ENCODE assay signal across 8 mouse cellular contexts in the genomic region with DNA sequence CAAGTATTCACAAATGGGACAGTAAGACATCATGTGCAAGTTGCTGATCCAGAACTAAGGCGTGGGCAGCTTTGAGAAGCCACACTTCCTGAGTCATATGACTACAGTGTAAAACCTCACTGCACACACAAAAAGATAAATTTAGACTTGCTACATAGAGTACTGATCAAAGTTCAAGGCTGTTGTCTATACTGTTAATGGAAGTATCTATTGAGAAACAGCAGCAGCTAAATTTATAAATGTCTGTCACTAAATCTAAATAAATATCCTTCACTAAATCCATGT. TPM values are rescaled to one million over a fixed set of nuclear protein-coding genes. Genes with fewer than 3 reads are reported as not detected.
A peak's percentile ranks its signal among the peaks of the same experiment; 100 is the strongest.
DNase-seq lines count a peak whose midpoint lies in the region; ATAC-seq and TF ChIP-seq lines count a peak whose summit lies in the region.

No protein-coding gene starts in this region.

- in situ Hi-C loops in Patski (cut with MboI; ENCODE audit: low pct_unique_long_range_greater_than_20kb), result no loop called here

- H3K9ac ChIP-seq in liver, adult 2 months (ENCODE audit: low read depth, low read length), result no peak overlapping the region
- H3K9ac ChIP-seq in hindbrain, embryonic 15.5 days, result no peak overlapping the region
- H3K9ac ChIP-seq in midbrain, embryonic 13.5 days (replicated peaks), result no peak overlapping the region

- intact Hi-C loops in left cerebral cortex, postnatal 36 days (cut with DNase I), result no loop called here

- TF ChIP-seq POLR2A in liver, adult 2 months (IDR thresholded peaks at IDR 0.05; ENCODE audit: extremely low read depth, insufficient read depth, low read length), result no peak

- no peaks in the 10 kb centered on the region for H3K9me3 ChIP-seq in hindbrain, embryonic 15.5 days
- no peaks in the 10 kb centered on the region for H3K9me3 ChIP-seq in midbrain, embryonic 13.5 days

- H3K27me3 ChIP-seq in liver, adult 2 months (ENCODE audit: control insufficient read depth, insufficient read depth, low read length), result no peaks in the 10 kb centered on the region
- no peaks in the 10 kb centered on the region for H3K27me3 ChIP-seq in Patski
- H3K27me3 ChIP-seq in hindbrain, embryonic 15.5 days, result no peaks in the 10 kb centered on the region
- no peaks in the 10 kb centered on the region for H3K27me3 ChIP-seq in midbrain, embryonic 13.5 days

- H3K27ac ChIP-seq in liver, adult 2 months (replicated peaks; ENCODE audit: insufficient read depth, low read depth, low read length), result no peak overlapping the region
- H3K27ac ChIP-seq in hindbrain, embryonic 15.5 days (replicated peaks), result no peak overlapping the region
- no peak overlapping the region for H3K27ac ChIP-seq in midbrain, embryonic 13.5 days

- peak; percentile 43 for DNase-seq in liver, adult 2 months (ENCODE audit: extremely low read depth, low read depth, low spot score)
- DNase-seq in liver (no peak), Patski (ENCODE audit: low read depth, low spot score) (peak; percentile 48)
- DNase-seq in adrenal gland, postnatal 25 days, result no peak
- no peak for DNase-seq in left cerebral cortex, postnatal 36 days (ENCODE audit: low spot score in 2 of 2)
- DNase-seq in gastrocnemius, adult 18-20 months (ENCODE audit: low spot score), result no peak

- no peak for TF ChIP-seq CTCF in liver, adult 2 months (IDR thresholded peaks at IDR 0.05; ENCODE audit: low read depth, low read length)
- no peak for TF ChIP-seq CTCF in Patski (IDR thresholded peaks at IDR 0.05)

- peak overlapping the region; percentile 83 for H3K4me2 ChIP-seq in hindbrain, embryonic 15.5 days
- peak overlapping the region; percentile 71; the same call in 1 of the 2 replicates for H3K4me2 ChIP-seq in midbrain, embryonic 13.5 days (replicated peaks)

- POLR2A ChIA-PET in Patski (lab: Charles Lee), result no interaction called here

- H3K4me1 ChIP-seq in liver, adult 2 months (ENCODE audit: control insufficient read depth, insufficient read depth, low read length), result peaks cover 17% of the 10 kb centered on the region
- H3K4me1 ChIP-seq in hindbrain, embryonic 15.5 days (replicated peaks), result peaks cover 32% of the 10 kb centered on the region
- H3K4me1 ChIP-seq in midbrain, embryonic 13.5 days (replicated peaks), result peaks cover 33% of the 10 kb centered on the region

- no peak overlapping the region for H3K4me3 ChIP-seq in liver, adult 2 months (ENCODE audit: insufficient read depth, low read depth, low read length)
- no peak overlapping the region for H3K4me3 ChIP-seq in hindbrain, embryonic 15.5 days
- no peak overlapping the region for H3K4me3 ChIP-seq in midbrain, embryonic 13.5 days (replicated peaks)

- CTCF ChIA-PET in Patski (lab: Charles Lee), result no interaction called here

- H3K36me3 ChIP-seq in liver, adult 2 months (ENCODE audit: control insufficient read depth, insufficient read depth, low read length), result peaks cover 3% of the 10 kb centered on the region; the same call in 1 of the 2 replicates
- no peaks in the 10 kb centered on the region for H3K36me3 ChIP-seq in hindbrain, embryonic 15.5 days
- H3K36me3 ChIP-seq in midbrain, embryonic 13.5 days, result no peaks in the 10 kb centered on the region

- peak; percentile 32 for ATAC-seq in Patski
- ATAC-seq in hindbrain, embryonic 15.5 days (ENCODE audit: low FRiP score, low read depth), result no peak
- no peak for ATAC-seq in midbrain, embryonic 13.5 days

- WGBS in liver, adult 2 months, result 22% methylated on average over 1 of the region's 1 CpGs
- 32% methylated on average over 1 of the region's 1 CpGs for WGBS in hindbrain, embryonic 15.5 days
- 55% methylated on average over 1 of the region's 1 CpGs for whole genome bisulfite sequencing in midbrain, embryonic 13.5 days

- H3K79me2 ChIP-seq in liver, adult 2 months (ENCODE audit: control insufficient read depth, insufficient read depth, low read length), result peaks cover 12% of the 10 kb centered on the region; the same call in 1 of the 2 replicates

RNA-seq across cellular contexts. Expression of a gene that starts 2.8 kb away (rescaled TPM):
- 6.8 and 7.2 TPM in 2 replicates for total RNA-seq in liver, adult 2 months (2014; rRNA removed)
- 3.0 and 3.5 TPM in 2 replicates for polyA plus RNA-seq in liver, adult 2 months (2012; rRNA removed)
- 6.0 TPM for polyA plus RNA-seq in Patski (2021)
- 12.9 and 14.2 TPM in 2 replicates for polyA plus RNA-seq in hindbrain, embryonic 15.5 days (2015; fragmentation: Nextera tagmentation; extraction: Ambion mirVana)
- polyA plus RNA-seq in midbrain, embryonic 13.5 days (2015; fragmentation: Nextera tagmentation; extraction: Ambion mirVana), result 12.9 and 13.0 TPM in 2 replicates
- 25.8 and 26.8 TPM in 2 replicates for total RNA-seq in adrenal gland, postnatal 25 days (2021)
- 1 to 10 TPM; 4.8 to 5.3 TPM for total RNA-seq in left cerebral cortex, postnatal 36 days (2021)
- 10 to 100 TPM; 10.9 to 11.0 TPM for total RNA-seq in gastrocnemius, adult 18-20 months (2021)

RNA-seq across cellular contexts. Expression of a gene that starts 3.0 kb away (rescaled TPM):
- 60.3 and 62.4 TPM in 2 replicates for total RNA-seq in liver, adult 2 months (2014; rRNA removed)
- 17.2 and 21.8 TPM in 2 replicates for polyA plus RNA-seq in liver, adult 2 months (2012; rRNA removed)
- polyA plus RNA-seq in Patski (2021), result 145 TPM
- 67.6 and 68.1 TPM in 2 replicates for polyA plus RNA-seq in hindbrain, embryonic 15.5 days (2015; fragmentation: Nextera tagmentation; extraction: Ambion mirVana)
- 64.7 and 66.5 TPM in 2 replicates for polyA plus RNA-seq in midbrain, embryonic 13.5 days (2015; fragmentation: Nextera tagmentation; extraction: Ambion mirVana)
- total RNA-seq in adrenal gland, postnatal 25 days (2021), result 91.6 and 107 TPM in 2 replicates
- 10 to 100 TPM; 68.7 to 78.9 TPM for total RNA-seq in left cerebral cortex, postnatal 36 days (2021)
- total RNA-seq in gastrocnemius, adult 18-20 months (2021), result 10 to 100 TPM; 55.8 to 58.1 TPM

Comparison
In these comparisons a context has a peak if more than half of its experiments do, and no peak if none do; other contexts are left out.
1. DNase-seq: peak in liver, adult 2 months (single experiment) and Patski (single experiment); none in liver (single experiment), adrenal gland, postnatal 25 days (single experiment), left cerebral cortex, postnatal 36 days (0 of 2) and gastrocnemius, adult 18-20 months (single experiment).